22 mouse cellular contexts compared by ENCODE assay signal in genomic region chr19:43944566-43944965, GRCm38 (mm10). TPM values are rescaled to one million over a fixed set of nuclear protein-coding genes. Genes with fewer than 3 reads are reported as not detected.
"Had no signal": no experiment of that assay in that cellular context is flagged by ENCODE, and none has a peak within 500 bp of the region (broad histone marks: within the 10 kb centered on the region; RNA-seq: fewer than 3 reads in every experiment).

No protein-coding gene starts in this region.

- DNase-seq: cerebellum, adult 2 months; cerebellum, adult 8-10 months; cerebellum, adult 9-10 months; cerebellum, adult 9-11 months; cerebellum, postnatal 10 days; cerebellum, postnatal 14 days; cerebellum, postnatal 25 days; cerebellum, postnatal 36 days; embryo, embryonic 11 days; forebrain, postnatal 0 days; gastrocnemius, adult 2 months; gastrocnemius, postnatal 10 days; gastrocnemius, postnatal 14 days; gastrocnemius, postnatal 25 days; gastrocnemius, postnatal 36 days; heart, adult 11 months; heart, adult 18-20 months; heart, adult 2 months had no signal

RNA-seq across cellular contexts. Expression of gene Dnmbp, which starts 4.6 kb away (rescaled TPM):
- polyA plus RNA-seq: erythroblast, embryonic 14.5 days had no signal

RNA-seq across cellular contexts. Expression of gene Cpn1, which starts 41.8 kb away (rescaled TPM):
- polyA plus RNA-seq: embryonic facial prominence, embryonic 11.5 days; embryonic facial prominence, embryonic 12.5 days; embryonic facial prominence, embryonic 13.5 days had no signal
